Mouse (Mus musculus) heart, embryonic 12.5 days (tissue): ENCODE data around the gene Rln3. TPM values are rescaled to one million over a fixed set of nuclear protein-coding genes. Genes with fewer than 3 reads are reported as not detected.

Experiments
- ATAC-seq: fragments of 200-750 bp; cut with Nextera tagmentation; 2 replicates; pipeline ENCODE4 v1.8.0; 2017; ENCODE audit warnings: moderate TSS enrichment, moderate library complexity; ENCODE audit not compliant: insufficient number of reproducible peaks, low FRiP score
- H3K27ac ChIP-seq: fragments of 300-500 bp; sonication (generic); 2 replicates; pipeline ENCODE4 v1.5.1; 2016; ENCODE audit warnings: mild to moderate bottlenecking, moderate library complexity; ENCODE audit not compliant: poor library complexity, severe bottlenecking
- H3K27me3 ChIP-seq: fragments of 300-500 bp; sonication (generic); replicated peaks from 2 replicates; pipeline ENCODE4 v1.6.1; 2016; ENCODE audit warnings: mild to moderate bottlenecking, moderate library complexity
- H3K36me3 ChIP-seq: fragments of 300-500 bp; sonication (generic); 2 replicates; pipeline ENCODE4 v1.6.1; 2016; ENCODE audit warnings: mild to moderate bottlenecking, moderate library complexity
- H3K4me1 ChIP-seq: fragments of 300-500 bp; sonication (generic); replicated peaks from 2 replicates; pipeline ENCODE4 v1.6.1; 2016; ENCODE audit warnings: mild to moderate bottlenecking
- H3K4me2 ChIP-seq: fragments of 300-500 bp; sonication (generic); 2 replicates; pipeline ENCODE4 v1.6.1; 2016; ENCODE audit warnings: mild to moderate bottlenecking, moderate library complexity
- H3K4me3 ChIP-seq: fragments of 300-500 bp; sonication (generic); 2 replicates; pipeline ENCODE4 v1.5.1; 2016; ENCODE audit warnings: mild to moderate bottlenecking
- H3K9ac ChIP-seq: fragments of 300-500 bp; sonication (generic); 2 replicates; pipeline ENCODE4 v1.6.1; 2016; ENCODE audit warnings: mild to moderate bottlenecking, moderate library complexity
- H3K9me3 ChIP-seq: fragments of 300-500 bp; sonication (generic); replicated peaks from 2 replicates; pipeline ENCODE4 v1.6.1; 2016; ENCODE audit warnings: mild to moderate bottlenecking, moderate library complexity
- WGBS: fragments of 180-500 bp; shearing (Covaris S2); methylation state at CpG from one replicate; pipeline ENCODE4 v1.1.7; 2016; 5-methylcytosine and 5-hydroxymethylcytosine counted together
- polyA plus RNA-seq: library from polyadenylated mRNA; unstranded; fragments of >200 nt; fragmentation: Nextera tagmentation; extraction: Ambion mirVana; gene quantifications from 2 replicates; pipeline ENCODE4 v1.2.1, GENCODE M21; 2016

Rln3 gene
- polyA plus RNA-seq, 1 experiment from 2014 or later, result not detected

DNA sequence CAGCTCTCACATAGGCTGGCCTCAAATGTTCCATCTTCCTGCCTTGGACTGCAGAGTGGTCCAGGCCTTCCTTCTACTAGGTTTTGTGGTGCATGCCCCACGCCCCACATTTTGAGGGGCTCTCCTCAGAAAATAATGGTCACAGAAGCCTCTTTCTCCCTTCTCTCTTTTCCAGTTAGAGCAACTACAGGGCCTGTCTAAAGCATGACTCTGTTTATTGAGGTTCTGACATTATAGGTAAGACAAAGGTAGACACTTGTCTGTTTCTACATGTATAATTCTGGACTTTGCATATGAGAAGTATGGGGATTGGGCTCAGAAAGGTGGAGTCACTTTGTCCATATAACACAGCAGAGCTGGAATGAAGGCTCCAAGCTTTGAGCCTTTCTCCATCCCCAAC, 20.2 kb upstream of the Rln3 start, which contains the start of gene Gm10643:
TSS of gene Gm10643 (minus strand) at position 101 of the 400 bp plus-strand sequence.
- peak within 1 kb of the TSS; percentile 83 for H3K27ac ChIP-seq
- 97% methylated on average over 1 of the region's 1 CpGs for WGBS
- H3K9ac ChIP-seq, result peak within 1 kb of the TSS; percentile 76
- H3K27me3 ChIP-seq, result no peaks in the 10 kb centered on the region
- no peak for ATAC-seq
- no peaks in the 10 kb centered on the region for H3K9me3 ChIP-seq
- no peaks in the 10 kb centered on the region for H3K36me3 ChIP-seq
- H3K4me1 ChIP-seq, result peaks cover 26% of the 10 kb centered on the region
- peak within 1 kb of the TSS; percentile 75 for H3K4me2 ChIP-seq
- H3K4me3 ChIP-seq, result peak within 1 kb of the TSS; percentile 97

GRCm38 (mm10) chr8:84063861-84064610, 19.2 kb upstream of the Rln3 start:
- Histone ChIP-seq H3K9me3 (no peaks in the 10 kb centered on the region), H3K27me3 (no peaks in the 10 kb centered on the region), H3K4me2 (no peak overlapping the region), H3K27ac (no peak overlapping the region), H3K36me3 (no peaks in the 10 kb centered on the region), H3K9ac (no peak overlapping the region), H3K4me1 (peaks cover 16% of the 10 kb centered on the region), H3K4me3 (no peak overlapping the region)
- WGBS, result 59% methylated on average over 8 of the region's 8 CpGs
- ATAC-seq, result no peak

GRCm38 (mm10) chr8:84060245-84060644, 15.4 kb upstream of the Rln3 start:
- Histone ChIP-seq H3K4me2 (no peak overlapping the region), H3K4me1 (no peaks in the 10 kb centered on the region), H3K9ac (no peak overlapping the region), H3K9me3 (no peaks in the 10 kb centered on the region), H3K4me3 (no peak overlapping the region), H3K27me3 (no peaks in the 10 kb centered on the region), H3K27ac (no peak overlapping the region), H3K36me3 (no peaks in the 10 kb centered on the region)
- ATAC-seq, result no peak
- 66% methylated on average over 2 of the region's 2 CpGs for WGBS

DNA sequence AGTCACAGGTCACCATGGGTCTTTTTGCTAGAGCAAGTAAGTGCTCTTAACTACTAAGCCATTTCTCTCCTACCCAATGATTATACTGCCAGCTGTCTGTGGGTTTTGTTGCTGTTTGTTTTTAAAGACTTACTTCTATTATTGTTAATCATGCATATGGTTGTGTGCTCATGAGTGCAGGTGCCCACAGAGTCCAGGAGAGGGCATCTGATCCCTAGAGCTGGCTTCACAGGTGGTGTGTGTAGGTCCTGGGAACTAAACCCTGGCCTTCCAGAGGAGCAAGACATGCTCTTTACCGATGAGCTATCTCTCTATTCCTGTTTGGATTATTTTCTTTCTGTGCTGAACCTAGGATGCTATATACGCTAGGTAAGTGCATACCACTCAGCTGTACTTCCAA, 14.4 kb upstream of the Rln3 start:
- Histone ChIP-seq H3K9me3 (no peaks in the 10 kb centered on the region), H3K36me3 (no peaks in the 10 kb centered on the region), H3K4me1 (no peaks in the 10 kb centered on the region), H3K4me2 (no peak overlapping the region), H3K4me3 (no peak overlapping the region), H3K27me3 (no peaks in the 10 kb centered on the region), H3K9ac (no peak overlapping the region), H3K27ac (no peak overlapping the region)
- no peak for ATAC-seq
- 88% methylated on average over 2 of the region's 2 CpGs for WGBS

- H3K27me3 ChIP-seq, result no peaks in the 10 kb centered on the region
- no peaks in the 10 kb centered on the region for H3K9me3 ChIP-seq
- H3K4me1 ChIP-seq, result peaks cover 3% of the 10 kb centered on the region
- H3K4me3 ChIP-seq, result no peak overlapping the region
- H3K9ac ChIP-seq, result no peak overlapping the region
- no peaks in the 10 kb centered on the region for H3K36me3 ChIP-seq
- no peak; the same call in 1 of the 2 replicates for ATAC-seq
- H3K4me2 ChIP-seq, result no peak overlapping the region
- WGBS, result 88% methylated on average over 1 of the region's 1 CpGs
- H3K27ac ChIP-seq, result no peak overlapping the region
These were observed 13.0 kb upstream of the Rln3 start for GRCm38 (mm10) chr8:84057827-84058226.

GRCm38 (mm10) chr8:84053229-84053628, 8.4 kb upstream of the Rln3 start:
- H3K27me3 ChIP-seq, result no peaks in the 10 kb centered on the region
- H3K36me3 ChIP-seq, result no peaks in the 10 kb centered on the region
- H3K27ac ChIP-seq, result no peak overlapping the region
- no peaks in the 10 kb centered on the region for H3K9me3 ChIP-seq
- H3K4me3 ChIP-seq, result no peak overlapping the region
- 80% methylated on average over 5 of the region's 5 CpGs for WGBS
- H3K4me2 ChIP-seq, result no peak overlapping the region
- H3K4me1 ChIP-seq, result peaks cover 25% of the 10 kb centered on the region
- no peak overlapping the region for H3K9ac ChIP-seq
- no peak for ATAC-seq

DNA sequence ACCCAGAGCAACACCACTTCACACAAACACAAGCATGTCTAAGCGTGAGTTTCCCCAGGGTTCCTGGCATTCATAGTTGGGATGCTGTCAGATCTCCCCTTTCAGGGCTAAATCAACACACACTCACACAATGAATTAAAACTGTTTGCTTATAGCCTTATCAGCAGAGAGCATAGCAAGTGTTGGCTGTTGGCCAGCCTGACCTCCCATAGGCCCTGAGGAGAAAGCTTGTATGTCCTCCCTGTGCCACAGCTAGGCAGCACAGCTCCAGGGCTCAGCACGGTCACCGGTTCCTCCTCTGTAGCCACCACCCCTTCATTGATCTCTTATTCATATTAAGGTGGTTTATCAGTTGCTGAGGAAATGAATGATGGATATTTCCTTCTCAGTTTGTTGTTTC, 7.9 kb upstream of the Rln3 start:
- 43% methylated on average over 3 of the region's 3 CpGs for WGBS
- H3K36me3 ChIP-seq, result no peaks in the 10 kb centered on the region
- no peak overlapping the region for H3K9ac ChIP-seq
- peak; percentile 81 for ATAC-seq
- no peak overlapping the region for H3K4me2 ChIP-seq
- peaks cover 25% of the 10 kb centered on the region for H3K4me1 ChIP-seq
- 0 out of 2 replicates have a peak overlapping the region, but pooled peaks have one; percentile 5 for H3K27ac ChIP-seq
- H3K27me3 ChIP-seq, result no peaks in the 10 kb centered on the region
- no peaks in the 10 kb centered on the region for H3K9me3 ChIP-seq
- H3K4me3 ChIP-seq, result no peak overlapping the region

GRCm38 (mm10) chr8:84048171-84048570, 3.4 kb upstream of the Rln3 start:
- H3K27me3 ChIP-seq, result peaks cover 28% of the 10 kb centered on the region
- no peak overlapping the region for H3K4me2 ChIP-seq
- peaks cover 36% of the 10 kb centered on the region for H3K4me1 ChIP-seq
- H3K4me3 ChIP-seq, result no peak overlapping the region
- 0 out of 2 replicates have a peak, but pooled peaks cover 3% of the 10 kb centered on the region for H3K9me3 ChIP-seq
- H3K27ac ChIP-seq, result no peak overlapping the region
- H3K9ac ChIP-seq, result no peak overlapping the region
- no peaks in the 10 kb centered on the region for H3K36me3 ChIP-seq
- 65% methylated on average over 5 of the region's 5 CpGs for WGBS
- no peak for ATAC-seq

DNA sequence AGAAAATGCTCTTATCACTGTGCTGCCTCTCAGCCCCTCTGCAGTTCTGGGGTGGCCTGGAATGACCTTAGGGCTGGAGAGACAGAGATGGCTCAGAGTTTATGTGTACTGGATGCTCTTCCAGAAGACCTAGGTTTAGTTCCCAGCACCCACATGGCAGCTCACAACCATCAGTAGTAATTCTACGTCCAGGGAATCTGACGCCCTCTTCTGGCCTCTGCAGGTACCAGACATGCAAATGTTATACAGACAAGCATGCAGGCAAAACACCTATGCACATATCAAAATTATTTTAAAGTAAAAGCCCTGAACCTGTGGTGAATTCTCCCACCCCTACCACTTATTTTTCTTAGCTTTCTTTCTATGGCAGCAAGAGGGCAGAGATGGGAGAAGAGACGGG, 1.7 kb upstream of the Rln3 start:
- H3K27me3 ChIP-seq, result peaks cover 40% of the 10 kb centered on the region

GRCm38 (mm10) chr8:84044103-84044502, 697 bp downstream of the Rln3 start:
- Histone ChIP-seq H3K4me2 (peak overlapping the region; percentile 51; the same call in 1 of the 2 replicates), H3K9me3 (0 out of 2 replicates have a peak, but pooled peaks cover 3% of the 10 kb centered on the region), H3K4me3 (0 out of 2 replicates have a peak overlapping the region, but pooled peaks have one; percentile 8), H3K27ac (no peak overlapping the region), H3K4me1 (peaks cover 22% of the 10 kb centered on the region), H3K9ac (no peak overlapping the region; the same call in 1 of the 2 replicates), H3K36me3 (no peaks in the 10 kb centered on the region), H3K27me3 (peaks cover 48% of the 10 kb centered on the region)
- WGBS, result 7% methylated on average over 7 of the region's 7 CpGs
- no peak for ATAC-seq

More for the DNA sequence above, 1.7 kb upstream of the Rln3 start:
- H3K4me3 ChIP-seq, result no peak overlapping the region
- peaks cover 31% of the 10 kb centered on the region for H3K4me1 ChIP-seq
- no peaks in the 10 kb centered on the region for H3K36me3 ChIP-seq
- no peak overlapping the region for H3K4me2 ChIP-seq
- no peak overlapping the region for H3K9ac ChIP-seq
- H3K9me3 ChIP-seq, result 0 out of 2 replicates have a peak, but pooled peaks cover 3% of the 10 kb centered on the region
- 76% methylated on average over 3 of the region's 3 CpGs for WGBS
- no peak overlapping the region for H3K27ac ChIP-seq
- ATAC-seq, result no peak

- Histone ChIP-seq H3K9ac (peak overlapping the region; percentile 70), H3K4me2 (peak overlapping the region; percentile 83), H3K4me1 (peaks cover 22% of the 10 kb centered on the region), H3K9me3 (0 out of 2 replicates have a peak, but pooled peaks cover 3% of the 10 kb centered on the region), H3K27me3 (peaks cover 51% of the 10 kb centered on the region), H3K36me3 (no peaks in the 10 kb centered on the region), H3K27ac (no peak overlapping the region), H3K4me3 (peak overlapping the region; percentile 54)
- no peak for ATAC-seq
- 36% methylated on average over 12 of the region's 12 CpGs for WGBS
These were observed 1.9 kb downstream of the Rln3 start for GRCm38 (mm10) chr8:84042948-84043342.
